Mouse (Mus musculus) liver, adult 2 months (tissue): Measurements from ENCODE around the gene Ccdc84. TPM values are rescaled to one million over a fixed set of nuclear protein-coding genes. Genes with fewer than 3 reads are reported as not detected.
A peak's percentile ranks its signal among the peaks of the same experiment; 100 is the strongest.
"Not testable (repeated sequence)": the region's sequence is repeated elsewhere in the genome, so short reads cannot be mapped to it uniquely, and the experiment has no call there.

Experiments
- DNase-seq: peaks from one replicate; pipeline ENCODE4 v3.0.0-alpha.2; 2011; ENCODE audit warnings: low read depth, low spot score; ENCODE audit errors: extremely low read depth
- H3K27ac ChIP-seq: fragments of 200-500 bp; replicated peaks from 2 replicates; pipeline ENCODE4 v1.5.1; 2012; ENCODE audit warnings: low read depth, mild to moderate bottlenecking, control low read depth, inconsistent platforms, low read length; ENCODE audit not compliant: insufficient read depth
- H3K27me3 ChIP-seq: fragments of 200-500 bp; 2 replicates; pipeline ENCODE4 v1.6.1; 2012; ENCODE audit warnings: mild to moderate bottlenecking, moderate library complexity, low read length, inconsistent platforms; ENCODE audit not compliant: control insufficient read depth, insufficient read depth
- H3K36me3 ChIP-seq: fragments of 200-500 bp; 2 replicates; pipeline ENCODE4 v1.6.1; 2012; ENCODE audit warnings: low read length, inconsistent platforms; ENCODE audit not compliant: control insufficient read depth, insufficient read depth
- H3K4me1 ChIP-seq: fragments of 200-500 bp; 2 replicates; pipeline ENCODE4 v1.6.1; 2011; ENCODE audit warnings: low read length; ENCODE audit not compliant: control insufficient read depth, insufficient read depth
- H3K4me3 ChIP-seq: fragments of 200-500 bp; 2 replicates; pipeline ENCODE4 v1.5.1; 2011; ENCODE audit warnings: low read depth, mild to moderate bottlenecking, control low read depth, low read length, moderate library complexity; ENCODE audit not compliant: insufficient read depth
- H3K79me2 ChIP-seq: fragments of 200-500 bp; 2 replicates; pipeline ENCODE4 v1.6.1; 2012; ENCODE audit warnings: inconsistent platforms, mild to moderate bottlenecking, low read length, moderate library complexity; ENCODE audit not compliant: control insufficient read depth, insufficient read depth
- H3K9ac ChIP-seq: fragments of 200-500 bp; 2 replicates; pipeline ENCODE4 v1.6.1; 2012; ENCODE audit warnings: low read depth, mild to moderate bottlenecking, control low read depth, inconsistent platforms, low read length
- CTCF ChIP-seq: fragments of 200-500 bp; IDR thresholded peaks from 2 replicates; pipeline ENCODE4 v1.5.1; 2011; ENCODE audit warnings: low read depth, low read length, control low read depth
- POLR2A ChIP-seq: fragments of 200-500 bp; IDR thresholded peaks from 2 replicates; pipeline ENCODE4 v1.6.1; 2011; ENCODE audit warnings: low read length, control low read depth; ENCODE audit not compliant: insufficient read depth; ENCODE audit errors: extremely low read depth
- WGBS: fragments of 180-500 bp; shearing (Covaris S2); methylation state at CpG from one replicate; pipeline ENCODE4 v1.1.7; 2018; 5-methylcytosine and 5-hydroxymethylcytosine counted together
- polyA plus RNA-seq: library from polyadenylated mRNA; depleted of rRNA; stranded (reverse); fragments of >200 nt; gene quantifications from 2 replicates; pipeline ENCODE4 v1.2.3, GENCODE M21; 2012
- total RNA-seq: library from RNA; depleted of rRNA; stranded (reverse); fragments of >200 nt; gene quantifications from 2 replicates; pipeline ENCODE4 v1.2.3, GENCODE M21; 2014

Gene Ccdc84
- total and polyA plus RNA-seq, 2 experiments = 8.8 to 22.0 TPM

- Histone ChIP-seq H3K27ac (no peak overlapping the region), H3K9ac (no peak overlapping the region), H3K36me3 (peaks cover 34% of the 10 kb centered on the region), H3K27me3 (no peaks in the 10 kb centered on the region), H3K4me3 (no peak overlapping the region), H3K79me2 (peaks cover 6% of the 10 kb centered on the region; the same call in 1 of the 2 replicates), H3K4me1 (peaks cover 3% of the 10 kb centered on the region)
- 90% methylated on average over 1 of the region's 1 CpGs for WGBS
- no peak for DNase-seq
- TF ChIP-seq CTCF (no peak), POLR2A (no peak)
These were observed 6.7 kb downstream of the Ccdc84 start for GRCm38 (mm10) chr9:44411601-44412130.

DNA sequence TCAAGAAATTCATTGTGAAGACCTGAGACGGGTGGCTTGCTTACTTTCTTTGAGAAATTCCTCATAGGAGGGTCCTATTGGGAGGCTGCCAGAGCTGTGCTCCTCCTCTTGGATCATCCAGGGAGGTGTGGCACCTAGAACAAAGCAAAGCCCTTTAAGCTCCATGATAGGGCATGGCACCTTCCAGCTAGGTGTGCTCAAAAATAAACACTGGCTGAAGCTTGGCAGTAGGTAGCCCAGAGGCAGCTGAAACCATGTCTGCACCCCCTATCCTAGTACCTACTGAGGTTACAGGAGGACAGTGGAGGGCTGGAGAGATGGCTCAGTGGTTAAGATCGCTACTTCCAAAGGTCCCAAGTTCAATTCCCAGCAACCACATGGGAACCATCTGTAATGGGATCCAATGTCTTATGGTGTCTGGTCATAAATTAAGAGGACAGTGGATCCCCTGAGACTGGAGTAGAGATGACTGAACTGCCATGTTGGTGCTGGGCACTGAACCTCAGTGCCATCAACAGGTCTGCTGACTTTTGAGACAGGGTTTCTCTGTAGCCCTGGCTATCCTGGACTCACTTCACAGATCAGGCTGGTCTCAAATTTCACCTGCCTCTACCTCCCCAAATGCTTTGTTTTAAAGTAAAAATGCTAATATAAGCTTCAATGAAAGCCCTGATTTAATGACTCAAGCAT lies 7.6 kb downstream of the Ccdc84 start:
- TF ChIP-seq POLR2A (no peak), CTCF (no peak)
- Histone ChIP-seq H3K79me2 (peaks cover 3% of the 10 kb centered on the region; the same call in 1 of the 2 replicates), H3K9ac (no peak overlapping the region), H3K4me3 (no peak overlapping the region), H3K27ac (no peak overlapping the region), H3K4me1 (peaks cover 6% of the 10 kb centered on the region), H3K36me3 (peaks cover 34% of the 10 kb centered on the region), H3K27me3 (no peaks in the 10 kb centered on the region)
- 87% methylated on average over 2 of the region's 2 CpGs for WGBS
- DNase-seq = no peak

DNA sequence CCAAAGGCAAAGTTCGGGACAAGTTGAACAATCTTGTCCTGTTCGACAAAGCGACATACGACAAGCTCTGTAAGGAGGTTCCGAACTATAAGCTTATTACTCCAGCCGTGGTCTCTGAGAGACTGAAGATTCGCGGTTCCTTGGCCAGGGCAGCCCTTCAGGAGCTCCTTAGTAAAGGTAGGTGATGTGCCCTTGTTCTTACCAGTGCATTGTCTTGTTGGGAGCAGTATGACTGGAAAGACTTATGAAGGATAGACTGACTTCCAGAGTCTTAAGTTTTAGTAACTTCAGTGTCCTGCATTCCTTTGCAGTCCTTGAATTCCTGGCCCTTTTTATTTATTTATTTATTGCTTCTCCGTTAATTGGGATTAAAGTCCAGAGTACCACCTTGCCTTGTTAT lies 9.7 kb downstream of the Ccdc84 start:
- H3K36me3 ChIP-seq = peaks cover 40% of the 10 kb centered on the region
- H3K27ac ChIP-seq, H3K27me3 ChIP-seq, H3K79me2 ChIP-seq, DNase-seq: not testable (repeated sequence)
- WGBS = 56% methylated on average over 9 of the region's 9 CpGs
- peak overlapping the region; percentile 93; the same call in 1 of the 2 replicates for H3K4me3 ChIP-seq
- H3K4me1 ChIP-seq = peaks cover 12% of the 10 kb centered on the region
- peak overlapping the region; percentile 57; the same call in 1 of the 2 replicates for H3K9ac ChIP-seq

DNA sequence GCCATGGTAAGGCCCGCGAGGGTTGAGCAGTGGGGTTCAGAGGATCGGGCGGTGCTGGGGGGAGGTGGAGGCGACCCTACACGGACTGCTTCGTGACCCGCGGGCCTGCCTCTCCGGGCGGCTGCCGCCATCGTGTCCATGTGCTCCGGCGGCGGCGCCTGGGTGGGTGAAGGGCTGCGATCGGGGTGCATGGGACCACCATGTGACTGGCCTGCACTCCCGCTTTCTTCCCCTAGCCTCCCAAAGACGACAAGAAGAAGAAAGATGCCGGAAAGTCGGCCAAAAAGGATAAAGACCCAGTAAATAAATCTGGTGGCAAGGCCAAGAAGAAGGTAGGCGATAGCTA lies 10.6 kb downstream of the Ccdc84 start:
- Histone ChIP-seq H3K4me3 (peak overlapping the region; percentile 93), H3K9ac (peak overlapping the region; percentile 90), H3K27me3 (no peaks in the 10 kb centered on the region), H3K36me3 (peaks cover 45% of the 10 kb centered on the region), H3K79me2 (peaks cover 3% of the 10 kb centered on the region; the same call in 1 of the 2 replicates), H3K4me1 (peaks cover 12% of the 10 kb centered on the region), H3K27ac (peak overlapping the region; percentile 59)
- no peak for DNase-seq
- TF ChIP-seq POLR2A (no peak), CTCF (no peak)
- WGBS = under 1% methylated on average over 24 of the region's 24 CpGs

DNA sequence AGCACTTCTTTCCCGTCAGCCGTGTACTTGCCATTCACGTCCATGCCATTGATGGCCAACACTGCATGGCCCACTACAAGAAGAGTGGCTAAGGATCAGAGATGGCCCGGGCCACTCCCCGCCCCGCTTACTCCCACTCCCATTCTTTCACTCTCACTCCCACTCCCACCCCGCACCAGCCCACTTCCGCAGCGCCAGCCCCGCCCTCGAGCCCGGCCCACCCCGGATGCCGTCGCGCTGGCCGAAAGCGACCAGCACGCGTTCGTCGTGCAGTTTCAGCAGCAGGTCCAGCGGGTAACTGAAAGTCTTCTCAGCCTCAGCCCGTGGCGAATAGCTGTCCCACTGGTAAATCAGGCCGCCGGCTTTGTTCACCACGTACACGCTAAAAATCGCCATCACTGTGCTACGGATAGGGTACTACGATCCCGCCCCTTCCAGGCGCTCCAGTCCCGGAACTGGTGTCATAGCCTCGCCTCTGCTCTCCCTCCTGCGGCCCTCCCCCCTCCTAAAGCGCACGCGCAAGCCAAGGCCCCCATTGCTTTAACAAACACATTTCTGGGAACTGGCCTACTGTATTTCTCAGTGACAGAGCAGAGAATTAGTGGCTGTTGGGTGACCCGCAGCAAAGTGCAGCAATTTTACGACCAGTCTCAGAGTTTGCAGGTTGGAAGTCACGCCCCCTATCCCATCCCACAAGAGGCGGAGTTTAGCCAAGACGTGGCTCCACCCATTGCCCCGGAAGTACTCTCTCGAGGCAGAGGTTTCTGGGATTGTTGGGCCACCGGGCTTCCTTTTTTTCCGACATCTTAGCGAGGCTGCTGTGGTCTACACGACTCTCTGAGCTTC lies 11.2 kb downstream of the Ccdc84 start, which contains the start of the genes Rps25 and Trappc4:
Rps25 (plus strand) TSS at position 234 of the 846 bp plus-strand sequence.
Trappc4 (minus strand) TSS at position 695 of the 846 bp plus-strand sequence.
- no peak for TF ChIP-seq CTCF
- 0 out of 2 replicates have a peak, but pooled peaks have one; percentile 61 for TF ChIP-seq POLR2A
- DNase-seq = peak; percentile 90
- H3K79me2 ChIP-seq = peaks cover 3% of the 10 kb centered on the region; the same call in 1 of the 2 replicates
- H3K9ac ChIP-seq = peak within 1 kb of the TSS; percentile 90
- H3K36me3 ChIP-seq = peaks cover 46% of the 10 kb centered on the region
- no peaks in the 10 kb centered on the region for H3K27me3 ChIP-seq
- peak within 1 kb of the TSS; percentile 94 for H3K27ac ChIP-seq
- under 1% methylated on average over 51 of the region's 51 CpGs for WGBS
- H3K4me3 ChIP-seq = peak within 1 kb of the TSS; percentile 93
- peaks cover 13% of the 10 kb centered on the region for H3K4me1 ChIP-seq
